Mouse (Mus musculus) cortical plate, adult 2 months (tissue): ENCODE data around the gene Jmjd8.

Source experiments
- CTCF ChIP-seq: fragments of 200-500 bp; IDR thresholded peaks from 2 replicates; pipeline ENCODE4 v1.5.1; 2011; ENCODE audit warnings: mild to moderate bottlenecking, control low read depth, low read length; ENCODE audit not compliant: insufficient read depth; ENCODE audit errors: extremely low read depth
- POLR2A ChIP-seq: fragments of 200-500 bp; IDR thresholded peaks from 2 replicates; pipeline ENCODE4 v1.6.1; 2011; ENCODE audit warnings: mild to moderate bottlenecking, low read length, control low read depth; ENCODE audit not compliant: insufficient read depth; ENCODE audit errors: extremely low read depth

- TF ChIP-seq POLR2A (no peak), CTCF (no peak)
These were observed 983 bp upstream of the Jmjd8 start for GRCm38 (mm10) chr17:25827546-25828222.
